Mouse (Mus musculus) cerebellum, postnatal 25 days (tissue): Measurements from ENCODE around the gene Msantd3.

Experiments
- DNase-seq, 2 experiments: peaks; one replicate each; pipeline ENCODE4 v3.0.0; 2021; ENCODE audit warnings: mixed read lengths in 2 of 2

The Msantd3 gene

GRCm38 (mm10) chr4:48610251-48610650, 70.5 kb downstream of the Msantd3 start:
- no peak for DNase-seq
